Mouse (Mus musculus): ENCODE measurements around the gene Diras2.

The Diras2 gene

DNA sequence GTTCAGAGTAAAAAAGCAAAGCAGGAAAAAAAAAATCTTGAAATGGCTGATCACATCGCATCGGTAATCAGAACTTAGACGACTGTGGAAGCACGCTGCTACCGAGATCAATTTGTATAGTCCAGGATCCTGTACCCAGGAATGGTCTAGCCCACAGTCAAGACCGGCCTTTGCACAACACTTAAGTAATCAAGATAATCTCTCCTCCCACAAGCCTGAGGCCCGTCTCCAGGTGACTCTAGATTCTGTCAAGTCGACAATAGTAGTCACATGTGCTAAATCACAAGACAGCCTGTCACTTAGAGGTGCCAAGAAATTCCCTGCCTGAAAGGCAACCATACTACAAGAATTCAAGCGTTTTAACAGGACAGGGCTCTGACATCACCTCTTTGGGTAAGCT lies at the start of gene Diras2:
Gene Diras2 (minus strand): TSS at position 159 of the 400 bp plus-strand sequence.
- DNase-seq (ENCODE audit: low spot score): no peak

DNA sequence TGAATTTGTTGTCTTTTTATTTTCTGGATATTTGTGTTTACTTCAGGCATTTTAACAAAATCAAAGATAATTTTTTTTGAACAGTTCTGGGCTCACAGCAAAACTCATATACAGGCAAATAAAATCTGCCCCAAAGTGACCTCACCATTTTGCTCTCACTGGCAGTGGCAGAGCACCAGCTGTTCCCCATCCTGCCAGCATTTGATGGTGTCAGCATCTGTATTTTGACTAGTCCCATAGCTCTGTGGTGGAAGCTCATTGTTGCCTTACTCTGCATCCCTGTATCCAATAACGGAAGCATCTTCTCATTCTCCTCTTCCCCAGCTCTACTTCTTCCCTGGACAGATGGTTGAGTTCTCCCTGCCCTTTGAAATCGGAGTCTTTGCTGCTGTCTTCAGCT lies 47.7 kb upstream of the Diras2 start:
- no peak for DNase-seq (ENCODE audit: low spot score)

DNA sequence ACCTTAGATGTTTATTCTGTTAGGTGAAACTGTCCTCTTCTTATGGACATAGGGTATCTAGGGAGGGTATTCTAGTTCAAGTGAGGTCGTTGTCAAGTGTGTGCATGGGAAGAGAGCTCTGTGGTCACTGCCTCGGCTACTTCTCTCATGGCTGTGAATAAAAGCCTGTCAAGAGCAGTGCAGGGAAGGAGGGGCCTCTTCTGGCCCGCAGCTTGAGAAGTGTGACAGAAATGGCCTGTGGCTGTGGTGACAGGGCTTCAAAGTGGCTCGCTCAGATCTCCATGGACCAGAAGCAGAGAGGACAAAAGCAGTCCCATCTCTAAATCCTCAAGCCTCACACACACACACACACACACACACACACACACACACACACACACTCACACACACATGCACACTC lies 46.9 kb upstream of the Diras2 start:
- DNase-seq (ENCODE audit: low spot score): no peak

DNA sequence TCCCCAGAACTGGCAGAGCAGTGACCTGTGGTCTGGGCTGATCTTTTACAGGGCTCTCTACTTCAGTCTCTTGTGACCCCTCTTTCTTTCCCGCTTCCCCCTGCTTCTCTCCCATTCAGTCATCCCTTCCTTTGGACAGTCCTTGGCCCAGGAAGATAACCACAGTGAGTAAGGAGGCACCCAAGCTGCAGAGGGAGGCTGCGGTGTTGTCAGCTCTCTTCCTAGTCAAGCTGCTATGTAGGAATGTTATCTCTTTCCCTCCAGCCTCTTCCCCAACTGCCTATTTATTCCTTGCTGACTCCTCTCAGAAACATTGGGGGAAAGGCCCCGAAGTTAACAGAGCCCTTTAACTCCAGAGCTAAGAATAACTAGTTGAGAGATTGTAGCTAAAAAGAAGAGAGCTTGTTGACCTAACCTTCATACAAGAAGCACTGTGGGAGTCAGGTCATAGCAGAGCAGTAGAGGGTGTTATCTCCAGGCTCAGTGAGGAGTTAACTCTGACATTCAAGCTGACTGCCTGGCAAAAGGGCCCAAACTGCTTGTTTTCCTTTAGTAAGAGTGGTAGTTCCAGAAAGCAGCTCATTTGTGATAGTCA lies 46.3 kb upstream of the Diras2 start:
- DNase-seq (ENCODE audit: low spot score): no peak

DNA sequence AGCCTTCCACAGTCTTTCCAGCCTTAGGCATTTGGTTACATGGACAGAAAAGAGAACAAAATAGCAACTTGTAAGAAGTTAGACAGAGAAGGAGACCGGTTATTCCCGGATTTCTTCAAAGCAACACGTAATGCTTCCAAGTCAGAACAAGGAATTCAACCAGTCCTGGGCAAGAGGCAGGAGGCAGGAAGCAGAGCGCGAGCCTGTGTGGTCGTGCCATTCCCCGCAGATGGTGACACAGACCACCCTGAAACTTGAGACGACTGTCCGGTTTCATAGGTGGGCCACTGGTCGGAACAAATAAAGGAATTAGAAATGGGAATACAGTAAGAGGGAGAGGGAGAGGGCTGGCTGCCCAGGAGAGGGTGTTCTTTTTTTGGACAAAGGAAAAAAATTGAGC lies 45.8 kb upstream of the Diras2 start:
- DNase-seq (ENCODE audit: low spot score): no peak

DNA sequence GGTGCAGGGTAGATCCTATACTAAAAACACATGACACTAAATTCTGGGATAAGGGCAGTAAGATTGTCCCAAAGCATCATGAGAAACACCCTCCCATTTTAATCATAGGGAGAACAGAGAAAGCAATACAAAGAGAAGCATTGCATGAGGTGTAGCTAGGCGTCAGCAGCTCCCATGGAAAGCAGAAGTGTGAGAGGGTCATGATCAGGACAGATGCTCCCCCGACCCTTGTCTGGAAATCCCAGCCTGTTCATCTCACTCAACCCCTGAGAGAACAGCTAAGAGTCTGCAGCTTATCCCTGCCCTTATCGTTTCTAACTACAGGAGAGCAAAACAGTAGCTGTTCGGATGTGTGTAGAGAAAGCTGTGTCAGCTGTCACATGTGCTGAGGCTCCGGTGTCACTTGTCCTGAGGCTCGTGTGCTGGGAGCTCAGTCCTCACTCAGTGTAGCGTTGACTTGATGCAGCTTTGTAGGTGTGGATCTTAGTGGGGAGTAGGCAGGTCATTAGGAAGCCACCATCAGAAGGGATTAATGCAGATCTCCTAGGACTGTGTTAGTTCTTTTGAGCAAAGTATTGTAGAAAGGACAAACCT lies 45.0 kb upstream of the Diras2 start:
- no peak for DNase-seq (ENCODE audit: low spot score)

DNA sequence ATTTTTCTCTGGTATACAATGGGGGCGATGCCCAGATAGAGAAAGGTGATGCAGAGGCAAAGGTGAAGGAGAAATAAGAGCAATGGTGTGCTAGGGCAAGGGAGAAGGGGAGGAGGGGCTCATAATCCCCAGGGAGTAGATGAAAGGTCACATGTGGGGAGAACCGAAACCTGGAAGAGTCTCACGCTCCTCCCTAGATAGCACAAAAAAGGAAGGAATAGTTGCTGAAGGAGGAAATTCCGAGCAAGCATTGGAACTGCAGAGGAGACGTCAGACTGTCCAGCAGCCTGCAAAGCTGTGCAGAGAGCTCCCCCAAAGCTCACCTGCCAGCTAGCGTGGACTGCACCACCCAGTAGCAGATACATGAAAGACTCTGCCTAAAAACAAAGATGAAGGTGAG lies 44.4 kb upstream of the Diras2 start:
- DNase-seq (ENCODE audit: low spot score): no peak

DNA sequence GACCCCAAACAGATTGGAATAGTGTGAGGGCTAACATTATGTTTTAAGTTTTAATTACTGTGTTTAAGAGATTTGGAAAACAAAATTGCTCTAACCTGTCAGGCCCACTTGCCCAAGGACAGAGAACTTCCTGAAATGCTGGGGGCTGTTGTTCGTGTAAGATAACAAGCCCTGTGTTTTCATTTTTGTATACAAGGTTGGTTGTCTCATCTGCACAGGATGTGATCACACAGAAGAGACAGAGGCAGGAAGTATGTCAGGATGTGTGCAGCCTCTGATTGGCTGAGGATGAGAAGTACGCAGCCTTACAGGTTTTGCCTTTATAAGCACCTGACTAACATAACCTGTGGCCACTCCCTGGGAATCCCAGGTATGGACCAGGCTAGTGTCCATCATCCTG lies 43.2 kb upstream of the Diras2 start:
- DNase-seq (ENCODE audit: low spot score): no peak

DNA sequence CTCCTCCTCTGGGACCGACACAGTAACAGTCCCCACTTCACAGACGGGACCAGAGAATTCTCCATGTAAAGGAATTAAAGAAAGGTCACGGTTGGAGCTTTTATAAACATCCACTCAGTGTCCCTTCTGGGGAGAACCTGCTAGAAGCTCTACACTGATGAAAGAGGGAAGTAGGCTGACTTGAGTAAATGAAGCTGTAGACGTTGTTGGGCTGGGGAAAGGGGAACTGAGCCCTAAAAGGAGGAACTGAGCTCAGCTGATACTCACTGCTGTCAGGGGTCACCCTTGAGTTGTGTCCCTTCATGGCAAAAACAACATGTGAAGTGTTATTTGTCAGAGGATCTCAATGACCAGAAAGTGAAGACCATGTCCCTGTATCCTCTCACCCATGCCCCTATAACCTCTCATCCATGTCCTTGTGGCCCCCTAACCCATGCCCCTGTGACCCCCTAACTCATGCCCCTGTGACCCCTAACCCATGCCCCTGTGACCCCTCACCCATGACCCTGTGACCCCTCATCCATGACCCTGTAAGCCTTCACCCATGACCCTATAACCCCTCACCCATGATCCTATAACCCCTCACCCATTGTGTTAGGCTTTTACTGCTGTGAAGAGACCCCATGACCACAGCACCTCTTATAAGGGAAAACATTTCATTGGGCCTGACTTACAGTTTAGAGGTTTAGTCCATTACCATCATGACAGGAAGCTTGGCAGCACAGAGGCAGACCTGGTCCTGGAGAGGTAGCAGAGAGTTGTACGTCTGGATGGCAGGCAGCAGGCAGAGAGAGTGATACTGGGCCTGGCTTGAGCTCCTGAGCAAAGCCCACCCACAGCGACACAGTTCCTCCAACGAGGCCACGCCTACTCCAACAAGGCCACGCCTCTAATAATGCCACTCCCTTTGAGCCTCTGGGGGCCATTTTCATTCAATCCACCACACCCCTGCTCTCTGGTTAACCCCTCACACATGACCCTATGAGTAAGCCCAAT lies 41.7 kb upstream of the Diras2 start:
- no peak for DNase-seq (ENCODE audit: low spot score)

DNA sequence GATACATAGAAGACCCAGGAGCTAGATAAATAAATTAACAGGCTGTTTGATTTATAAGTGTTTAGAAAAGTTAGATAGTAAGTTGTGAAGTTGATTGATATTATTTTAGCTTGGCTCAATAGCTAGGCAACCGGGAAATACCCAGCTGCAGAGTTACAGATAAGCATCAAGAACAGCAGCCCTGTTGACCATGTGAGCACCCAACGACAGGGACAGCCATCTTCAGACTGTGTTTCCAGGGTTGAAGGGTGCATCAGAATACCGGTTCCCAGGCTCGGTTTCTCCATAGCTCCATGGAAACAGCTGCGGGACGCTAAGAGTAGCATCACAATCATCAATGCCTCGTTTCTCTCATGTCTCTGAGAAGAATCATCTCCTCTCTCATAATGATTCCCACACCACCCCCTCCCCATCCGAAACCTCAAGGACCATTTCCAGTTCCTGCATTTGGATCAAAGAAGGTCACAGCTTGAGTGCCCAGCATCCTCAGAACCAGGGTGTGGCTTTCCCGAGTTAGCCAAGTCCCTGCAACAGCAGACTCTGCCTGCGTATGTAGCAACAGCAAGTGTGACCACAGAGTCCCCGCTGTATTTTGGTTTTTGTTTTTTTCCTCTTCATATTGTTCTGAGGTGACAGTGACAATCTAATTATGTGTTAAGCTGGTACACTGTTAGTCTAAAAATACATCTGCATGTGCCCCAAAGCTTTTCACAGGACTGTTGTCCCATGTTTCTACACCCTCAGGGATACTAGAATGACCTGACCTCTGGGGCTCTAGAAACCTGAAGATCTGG lies 40.7 kb upstream of the Diras2 start:
- no peak for DNase-seq (ENCODE audit: low spot score)

DNA sequence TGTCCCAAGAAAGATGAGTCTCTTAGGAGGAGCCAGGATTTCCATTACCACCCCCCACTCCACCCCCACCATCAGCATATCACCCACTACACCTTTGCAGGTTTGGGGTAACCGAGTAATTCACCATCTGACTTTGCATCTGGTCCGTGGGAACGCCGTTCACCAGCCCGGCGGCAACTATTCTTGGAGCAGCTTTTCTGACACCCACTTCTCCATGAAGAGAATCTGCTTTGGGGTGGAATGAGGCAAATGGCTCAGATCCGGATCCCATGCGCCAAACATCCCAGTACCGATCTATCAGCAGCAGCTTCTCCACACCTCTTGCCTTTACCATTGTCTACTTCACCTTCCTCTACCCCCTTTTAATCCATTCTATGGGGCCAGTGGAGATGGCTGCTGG lies 39.2 kb upstream of the Diras2 start:
- DNase-seq (ENCODE audit: low spot score): no peak

DNA sequence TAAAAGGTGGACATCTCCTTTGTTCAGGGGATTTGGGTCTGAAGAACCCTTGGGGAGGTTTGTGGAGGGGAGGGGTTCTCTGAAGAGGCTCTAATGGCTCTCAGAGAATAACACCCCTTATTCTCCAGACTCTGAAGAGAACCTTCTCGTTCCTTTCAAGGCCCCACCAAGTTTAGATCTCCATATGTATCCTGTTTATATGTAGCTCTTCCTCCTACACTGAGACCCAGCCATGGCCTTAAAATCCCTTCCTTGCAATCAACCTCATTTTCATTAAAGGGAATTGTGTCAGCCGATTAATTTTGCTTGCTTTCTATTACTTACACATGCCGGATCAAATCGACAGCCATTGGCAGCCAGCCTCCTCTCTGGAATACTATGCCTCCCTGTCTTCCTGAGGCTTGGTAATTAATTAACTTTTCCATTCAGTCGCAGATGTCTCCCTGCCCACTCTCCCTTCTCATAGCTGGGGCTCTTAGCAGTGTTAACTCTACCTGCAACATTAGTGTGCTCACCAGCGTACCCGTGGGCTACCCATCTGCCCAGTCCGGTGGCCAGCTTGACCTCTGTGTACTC lies 38.2 kb upstream of the Diras2 start:
- no peak for DNase-seq (ENCODE audit: low spot score)

DNA sequence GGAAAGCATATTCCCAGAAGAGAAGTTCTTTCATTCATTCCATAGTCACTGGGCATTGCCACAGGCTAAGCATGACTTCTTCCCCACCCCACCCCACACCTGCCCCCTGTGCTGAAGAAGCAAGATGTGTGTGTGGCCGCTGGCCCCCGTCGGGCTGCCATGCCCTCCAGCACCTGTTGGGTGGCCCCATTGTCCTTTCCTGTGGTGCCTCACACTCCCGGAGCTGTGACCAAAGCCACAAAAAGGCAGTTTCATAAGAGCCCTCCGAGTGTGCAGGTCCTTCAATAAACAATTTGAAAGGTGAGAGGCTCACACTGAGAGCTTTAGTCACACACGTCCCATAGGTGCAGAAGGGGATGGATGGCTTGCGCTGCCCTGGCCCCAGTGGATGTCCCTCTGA lies 35.7 kb upstream of the Diras2 start:
- DNase-seq (ENCODE audit: low spot score): no peak

DNA sequence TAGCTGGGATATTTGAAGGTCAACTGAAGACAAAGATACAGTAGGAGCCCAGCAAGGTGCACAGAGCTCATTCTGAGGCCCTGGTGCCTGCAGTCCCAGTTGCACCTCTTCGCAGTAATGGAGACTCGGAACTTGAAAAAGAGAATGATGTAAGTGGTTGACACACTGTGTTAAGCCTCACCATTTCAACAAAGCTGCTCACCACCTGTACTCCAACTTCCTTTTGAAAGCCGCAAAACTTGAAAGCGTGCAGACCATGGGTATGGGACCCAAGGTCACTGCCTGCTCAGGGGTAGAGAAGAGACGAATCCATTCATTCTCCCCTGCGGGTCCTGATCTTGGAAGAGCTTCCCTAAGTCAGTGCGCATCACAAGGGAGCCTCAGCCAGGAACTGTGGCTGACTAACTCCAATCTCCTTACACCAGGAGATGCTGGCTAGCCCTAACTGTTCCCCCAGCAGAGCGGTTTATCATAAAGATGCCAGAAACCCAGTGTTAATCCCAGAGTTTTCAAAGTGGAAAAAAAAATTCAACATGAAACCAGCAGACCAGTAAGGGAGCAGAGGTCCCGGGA lies 35.2 kb upstream of the Diras2 start:
- no peak for DNase-seq (ENCODE audit: low spot score)

DNA sequence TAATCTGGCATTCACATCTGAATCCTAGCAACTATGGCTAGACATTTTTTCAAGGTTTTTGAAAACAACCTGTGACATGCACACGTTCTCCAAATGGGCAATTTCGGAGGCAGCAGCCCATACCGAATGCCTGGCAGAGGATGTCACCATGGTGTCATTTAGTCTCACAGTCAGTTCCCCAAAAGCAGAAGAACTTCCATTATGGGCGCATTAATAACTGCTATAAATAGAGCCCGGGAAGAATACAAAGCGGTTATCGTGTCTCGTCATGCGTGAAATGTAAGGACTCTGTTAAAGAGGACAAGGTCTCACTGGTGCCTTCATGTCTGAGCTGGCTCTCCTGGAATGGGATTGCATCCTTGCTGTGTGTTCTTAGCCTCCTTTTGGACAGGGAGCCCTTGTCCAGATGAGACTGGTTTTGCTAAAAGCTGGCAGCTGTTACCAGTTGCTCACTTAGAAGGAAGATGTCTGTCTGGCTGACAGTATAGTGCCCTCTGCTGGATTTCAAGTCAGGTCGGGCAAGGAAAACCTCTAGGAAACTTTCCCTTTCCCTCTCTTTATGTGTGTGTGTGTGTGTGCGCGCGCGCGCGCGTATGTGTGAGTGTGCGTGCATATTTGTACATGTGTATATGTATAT lies 34.1 kb upstream of the Diras2 start:
- peak; percentile 48 for DNase-seq (ENCODE audit: low spot score)

DNA sequence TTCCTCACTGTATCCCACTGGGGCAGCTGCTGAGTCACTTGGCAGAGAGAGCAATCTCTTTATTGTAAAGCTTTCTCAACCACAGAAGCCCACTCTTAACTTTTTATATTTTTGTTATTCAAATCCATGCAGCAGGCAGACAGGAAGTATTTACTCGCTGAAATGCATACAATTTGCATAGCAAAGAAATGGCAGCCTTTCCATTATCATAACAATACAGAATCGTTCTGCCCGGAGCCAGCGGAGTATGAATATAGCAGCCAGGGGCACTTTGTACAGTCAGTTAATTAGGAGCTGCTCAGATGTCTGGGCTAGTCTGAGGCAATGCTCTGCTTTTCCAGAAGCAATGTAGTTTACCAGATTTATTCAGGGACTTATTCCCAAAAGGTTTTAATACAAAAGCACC lies 31.1 kb upstream of the Diras2 start:
- no peak for DNase-seq (ENCODE audit: low spot score)

DNA sequence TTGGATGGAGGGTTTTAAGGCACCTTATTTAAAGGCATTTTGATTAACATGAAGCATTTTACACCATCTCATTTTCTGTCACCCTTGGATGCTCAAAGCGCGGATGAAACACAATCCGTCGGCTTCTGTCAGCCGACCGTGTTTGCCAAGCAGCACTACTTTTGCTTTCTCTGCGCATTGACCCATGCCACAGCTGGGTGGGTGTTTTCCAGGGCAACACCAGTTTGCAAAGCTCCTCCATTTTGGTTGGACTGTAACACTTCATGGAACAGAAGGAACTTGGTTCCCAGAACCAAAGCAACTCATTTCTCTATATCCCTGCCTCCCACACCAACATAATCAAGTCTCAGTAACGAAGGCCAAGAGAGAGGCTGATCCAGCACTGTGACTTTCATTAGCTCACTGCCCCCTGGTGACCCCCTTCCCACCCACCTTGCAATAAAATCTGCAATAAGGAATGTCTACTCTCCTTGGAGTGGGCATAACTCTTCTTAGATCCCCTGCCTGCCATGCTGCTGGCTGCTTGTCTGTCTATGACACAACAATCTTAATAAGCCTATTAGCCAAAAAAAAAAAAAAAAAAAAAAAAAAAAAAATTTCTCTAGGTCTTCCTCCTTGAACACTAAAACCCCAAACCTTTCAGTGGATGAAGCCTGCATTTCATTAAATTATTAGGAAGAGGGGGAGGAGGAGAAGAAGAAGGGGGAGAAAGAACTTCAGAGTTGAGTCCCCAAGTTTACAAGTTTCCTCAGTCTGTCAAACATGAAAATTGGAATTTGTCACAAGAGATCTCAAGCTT lies 30.5 kb upstream of the Diras2 start:
- DNase-seq (ENCODE audit: low spot score): no peak

DNA sequence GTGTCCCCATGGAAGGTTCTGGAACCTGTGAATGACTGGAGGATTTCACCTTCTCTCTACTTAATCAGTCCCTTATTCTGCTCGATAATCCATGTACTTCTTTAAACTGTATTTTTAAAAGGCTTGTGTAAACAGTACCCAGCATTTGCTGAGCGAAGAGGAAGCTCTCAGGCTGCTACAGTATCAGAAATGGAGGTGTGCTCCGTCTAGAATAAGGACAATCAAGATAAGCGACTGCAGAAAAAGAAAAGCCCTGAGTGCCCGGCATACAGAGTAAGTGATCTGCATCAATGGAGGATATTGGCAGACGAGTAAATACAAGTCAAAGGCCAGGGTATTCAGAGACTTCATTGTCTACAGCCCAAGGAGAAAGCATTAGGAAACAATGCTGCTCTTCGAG lies 26.3 kb upstream of the Diras2 start:
- no peak for DNase-seq (ENCODE audit: low spot score)

DNA sequence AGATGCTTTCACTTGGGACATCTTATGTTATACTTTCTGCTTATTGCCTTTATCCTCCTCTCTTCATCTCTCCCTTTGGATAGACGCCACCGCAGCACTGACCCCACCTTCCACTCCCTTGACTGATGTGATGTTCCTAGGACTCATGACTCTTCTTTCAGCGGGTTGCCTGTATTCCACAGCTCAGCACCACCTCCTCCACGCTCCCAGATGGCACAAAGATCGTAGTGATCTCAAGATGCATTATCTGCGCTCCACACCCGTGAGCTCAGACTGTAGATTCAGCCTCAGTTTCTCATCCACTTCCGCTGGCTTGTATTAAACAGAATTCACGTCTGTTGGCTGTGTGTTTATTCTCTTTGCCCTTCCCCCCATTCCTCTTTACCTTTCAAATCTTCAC lies 23.6 kb upstream of the Diras2 start:
- DNase-seq (ENCODE audit: low spot score): no peak

DNA sequence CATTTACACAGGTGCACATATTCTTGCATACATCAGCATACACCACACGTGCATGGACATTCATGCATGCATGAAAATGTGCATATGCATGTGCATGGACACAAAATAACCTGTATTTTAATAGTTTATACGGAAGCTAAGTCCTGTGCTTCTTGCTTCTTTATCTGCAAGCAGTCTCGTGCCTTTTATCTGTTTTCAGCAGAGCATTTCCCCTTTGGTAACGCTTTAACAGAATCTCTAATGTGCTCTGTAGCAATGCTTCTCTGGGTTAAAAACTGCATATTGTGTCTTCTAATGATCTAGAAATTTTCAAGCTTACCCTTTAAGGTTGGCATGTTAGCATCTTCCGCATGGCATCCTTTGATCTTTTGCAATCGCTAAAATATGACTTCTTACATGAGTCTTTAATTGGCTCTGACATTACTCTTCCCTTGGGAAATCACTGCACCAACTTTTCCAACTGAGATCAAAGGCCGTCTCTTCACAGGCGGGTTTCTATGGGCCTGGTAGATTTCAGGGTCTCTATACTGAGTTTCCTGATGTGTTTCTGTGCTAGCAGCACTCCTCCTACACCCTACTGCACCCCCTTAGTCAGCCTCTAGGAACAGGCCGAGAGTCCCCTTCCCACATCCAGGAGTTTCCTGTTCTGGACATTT lies 21.9 kb upstream of the Diras2 start:
- DNase-seq (ENCODE audit: low spot score): no peak
